22 mouse cellular contexts compared by ENCODE assay signal in the genomic region with DNA sequence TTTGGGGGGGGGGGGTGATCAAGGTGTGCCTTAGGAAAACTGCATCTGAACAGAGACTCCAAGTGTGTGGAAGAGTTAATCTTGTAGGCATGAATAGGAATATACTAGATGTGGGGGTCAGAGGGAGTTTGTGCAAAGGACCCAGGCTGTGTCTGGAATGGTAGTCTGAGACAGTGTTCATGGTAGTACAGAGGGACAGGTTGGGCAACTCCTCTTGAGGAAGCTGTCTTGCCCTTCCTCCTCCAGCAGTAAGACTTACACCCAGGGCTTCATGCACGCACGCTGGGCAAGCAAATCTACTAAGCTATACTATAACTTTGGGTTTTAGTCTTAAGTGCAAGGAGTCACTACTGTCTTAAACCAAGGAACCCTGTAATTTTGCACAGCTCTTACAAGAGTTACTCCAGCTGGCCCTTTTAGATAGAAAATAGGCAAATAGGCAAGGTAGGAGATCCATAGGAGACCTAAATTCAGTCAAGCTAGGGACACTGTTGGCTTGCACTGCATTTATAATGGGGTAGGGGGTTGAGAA.
DNase-seq lines count a peak whose midpoint lies in the region; ATAC-seq and TF ChIP-seq lines count a peak whose summit lies in the region.
"Had no signal": no experiment of that assay in that cellular context is flagged by ENCODE, and none has a peak within 500 bp of the region (broad histone marks: within the 10 kb centered on the region; RNA-seq: fewer than 3 reads in every experiment).

No protein-coding gene starts in this region.

- peak overlapping the region; percentile 55 for H3K4me2 ChIP-seq in CH12.LX (ENCODE audit: insufficient read depth, low read depth, poor library complexity, severe bottlenecking)
- peak overlapping the region; percentile 70 for H3K4me2 ChIP-seq in intestine, postnatal 0 days (replicated peaks; ENCODE audit: low read depth)
- H3K4me2 ChIP-seq in liver, embryonic 12.5 days, result no peak overlapping the region

- in situ Hi-C loops in CH12.LX (cut with MboI; ENCODE audit: low pct_ligation_motif_present, low pct_unique_long_range_greater_than_20kb, low sequenced_read_pairs), result loop anchor here (5.0 to 10.0 kb wide), 3 partner anchors 170 to 270 kb away; a partner anchor contains a TSS

- H3K4me1 ChIP-seq in CH12.LX (ENCODE audit: control insufficient read depth in 1 of 2, insufficient read depth in 2 of 2), result peaks cover 16 to 58% of the 10 kb centered on the region in 2 experiments
- H3K4me1 ChIP-seq in intestine, postnatal 0 days (replicated peaks; ENCODE audit: control insufficient read depth, insufficient read depth, low read length), result peaks cover 7% of the 10 kb centered on the region
- peaks cover 3% of the 10 kb centered on the region; the same call in 1 of the 2 replicates for H3K4me1 ChIP-seq in liver, embryonic 12.5 days

- no peaks in the 10 kb centered on the region for H3K36me3 ChIP-seq in CH12.LX (replicated peaks in 1 of 2; ENCODE audit: control insufficient read depth in 1 of 2, insufficient read depth in 1 of 2, low read length in 1 of 2)
- H3K36me3 ChIP-seq in intestine, postnatal 0 days (ENCODE audit: control insufficient read depth, insufficient read depth), result no peaks in the 10 kb centered on the region
- H3K36me3 ChIP-seq in liver, embryonic 12.5 days, result no peaks in the 10 kb centered on the region
- H3K36me3 ChIP-seq: embryonic facial prominence, embryonic 15.5 days; forebrain, embryonic 15.5 days; kidney, embryonic 15.5 days; midbrain, embryonic 10.5 days had no signal

- no peak for ATAC-seq in CD4-positive, CD25-positive, alpha-beta regulatory T cell, adult 4 months
- no peak for ATAC-seq in intestine, postnatal 0 days
- no peak for ATAC-seq in liver, embryonic 12.5 days

- H3K9me3 ChIP-seq in CH12.LX (replicated peaks; ENCODE audit: low read length), result peaks cover 4% of the 10 kb centered on the region
- no peaks in the 10 kb centered on the region for H3K9me3 ChIP-seq in intestine, postnatal 0 days (ENCODE audit: control insufficient read depth)
- no peaks in the 10 kb centered on the region for H3K9me3 ChIP-seq in liver, embryonic 12.5 days (replicated peaks)
- H3K9me3 ChIP-seq: embryonic facial prominence, embryonic 15.5 days; forebrain, embryonic 15.5 days; kidney, embryonic 15.5 days; midbrain, embryonic 10.5 days had no signal

- TF ChIP-seq POLR2A in CH12.LX (IDR thresholded peaks at IDR 0.05; ENCODE audit: low read depth, low read length), result no peak

- no peak overlapping the region for H3K4me3 ChIP-seq in CH12.LX (replicated peaks in 1 of 3; ENCODE audit: low read depth in 2 of 3, low read length in 2 of 3, poor library complexity in 1 of 3)
- peak overlapping the region; percentile 34 for H3K4me3 ChIP-seq in intestine, postnatal 0 days (ENCODE audit: low read depth, low read length)
- no peak overlapping the region for H3K4me3 ChIP-seq in liver, embryonic 12.5 days
- H3K4me3 ChIP-seq: forebrain, embryonic 15.5 days; kidney, embryonic 15.5 days had no signal

- 60% methylated on average over 2 of the region's 2 CpGs for WGBS in intestine, postnatal 0 days
- 57% methylated on average over 2 of the region's 2 CpGs for WGBS in liver, embryonic 12.5 days (ENCODE audit: insufficient replicate concordance)

- no peaks in the 10 kb centered on the region for H3K27me3 ChIP-seq in CH12.LX (replicated peaks)
- no peaks in the 10 kb centered on the region for H3K27me3 ChIP-seq in intestine, postnatal 0 days (replicated peaks; ENCODE audit: control insufficient read depth, insufficient read depth, low read length)
- H3K27me3 ChIP-seq in liver, embryonic 12.5 days (replicated peaks), result peaks cover 12% of the 10 kb centered on the region

- TF ChIP-seq CTCF in CH12.LX (conservative IDR thresholded peaks at IDR 0.05 in 1 of 2, IDR thresholded peaks at IDR 0.05 in 1 of 2; ENCODE audit: low read depth in 2 of 2, low read length in 2 of 2), result no peak
- no peak for TF ChIP-seq CTCF in intestine, postnatal 0 days (IDR thresholded peaks at IDR 0.05; ENCODE audit: low read depth)

- no peak for TF ChIP-seq RAD21 in CH12.LX (IDR thresholded peaks at IDR 0.05; ENCODE audit: low read depth, low read length)

- H3K27ac ChIP-seq in CH12.LX (ENCODE audit: insufficient read depth, low read depth), result no peak overlapping the region
- H3K27ac ChIP-seq in intestine, postnatal 0 days (ENCODE audit: low read depth, low read length), result peak overlapping the region; percentile 93
- H3K27ac ChIP-seq in liver, embryonic 12.5 days, result no peak overlapping the region
- H3K27ac ChIP-seq: embryonic facial prominence, embryonic 15.5 days; forebrain, embryonic 15.5 days; hindbrain, embryonic 14.5 days; kidney, embryonic 15.5 days; liver, embryonic 14.5 days had no signal

- H3K9ac ChIP-seq in CH12.LX (ENCODE audit: insufficient read depth, low read depth), result no peak overlapping the region
- no peak overlapping the region for H3K9ac ChIP-seq in intestine, postnatal 0 days (ENCODE audit: low read depth, low read length)
- H3K9ac ChIP-seq in liver, embryonic 12.5 days, result no peak overlapping the region
- H3K9ac ChIP-seq: embryonic facial prominence, embryonic 15.5 days; forebrain, embryonic 15.5 days; kidney, embryonic 15.5 days; liver, embryonic 14.5 days had no signal

- dilution Hi-C loops in CH12.LX (cut with MboI; ENCODE audit: extremely low pct_ligation_motif_present, extremely low pct_unique_long_range_greater_than_20kb, low sequenced_read_pairs), result no loop called here

- DNase-seq in CD4-positive, CD25-positive, alpha-beta regulatory T cell, adult 2 months (ENCODE audit: low read depth, low spot score), result peak; percentile 69
- DNase-seq in CH12.LX (ENCODE audit: extremely low read depth), result no peak
- peak; percentile 41 for DNase-seq in thymus, postnatal 0 days (ENCODE audit: low spot score)
- DNase-seq in urinary bladder, postnatal 10 days (ENCODE audit: low spot score), result no peak
- DNase-seq in B cell, adult 2 months, result no peak
- DNase-seq: adrenal gland, postnatal 14 days; cerebellum, adult 2 months; gastrocnemius, postnatal 10 days; heart, adult 18-20 months; heart, postnatal 36 days; kidney, postnatal 36 days; layer of hippocampus, adult 9-11 months; lung, postnatal 4 days had no signal

- H3K79me2 ChIP-seq in CH12.LX (replicated peaks; ENCODE audit: control insufficient read depth, extremely low read depth, insufficient read depth, poor library complexity, severe bottlenecking), result no peaks in the 10 kb centered on the region

- TF ChIP-seq EP300 in CH12.LX (IDR thresholded peaks at IDR 0.05; ENCODE audit: low read length), result no peak

TF ChIP-seq in CH12.LX, 34 proteins besides CTCF, POLR2A, EP300 and RAD21:
- TF ChIP-seq UBTF (IDR thresholded peaks at IDR 0.05; ENCODE audit: low read depth, low read length) (no peak), MEF2A (IDR thresholded peaks at IDR 0.05; ENCODE audit: borderline replicate concordance, low read depth, low read length) (no peak), NELFE (IDR thresholded peaks at IDR 0.05; ENCODE audit: low read depth, low read length) (no peak), KAT2A (IDR thresholded peaks at IDR 0.05; ENCODE audit: insufficient replicate concordance, low read length) (no peak), POLR2AphosphoS2 (IDR thresholded peaks at IDR 0.05; ENCODE audit: low read depth, low read length) (no peak), CHD1 (IDR thresholded peaks at IDR 0.05; ENCODE audit: low read depth, low read length) (no peak), SIN3A (IDR thresholded peaks at IDR 0.05; ENCODE audit: low read length) (no peak), RCOR1 (conservative IDR thresholded peaks at IDR 0.05; ENCODE audit: low read depth, low read length) (no peak), PAX5 (IDR thresholded peaks at IDR 0.05; ENCODE audit: low read length) (no peak), MAFK (IDR thresholded peaks at IDR 0.05; ENCODE audit: insufficient replicate concordance, low read length) (no peak), ZC3H11A (IDR thresholded peaks at IDR 0.05; ENCODE audit: low read depth, low read length) (no peak)
TF ChIP-seq in CH12.LX: peak in this region for 0.

Comparison
In these comparisons a context has a peak if more than half of its experiments do, and no peak if none do; other contexts are left out.
1. DNase-seq: peak in CD4-positive, CD25-positive, alpha-beta regulatory T cell, adult 2 months (single experiment) and thymus, postnatal 0 days (single experiment); none in CH12.LX (single experiment), urinary bladder, postnatal 10 days (single experiment) and B cell, adult 2 months (0 of 2).